Comparison of ENCODE assay signal across 17 mouse cellular contexts in genomic region chr9:41532290-41532689, GRCm38 (mm10).
DNase-seq lines count a peak whose midpoint lies in the region; ATAC-seq and TF ChIP-seq lines count a peak whose summit lies in the region.
"Had no signal": no experiment of that assay in that cellular context is flagged by ENCODE, and none has a peak within 500 bp of the region (broad histone marks: within the 10 kb centered on the region; RNA-seq: fewer than 3 reads in every experiment).

No protein-coding gene starts in this region.

- H3K9ac ChIP-seq in lung, embryonic 14.5 days: no peak overlapping the region
- 0 out of 2 replicates have a peak overlapping the region, but pooled peaks have one; percentile 37 for H3K9ac ChIP-seq in heart, embryonic 13.5 days
- no peak overlapping the region for H3K9ac ChIP-seq in stomach, embryonic 14.5 days (replicated peaks; ENCODE audit: low read depth, low read length)
- H3K9ac ChIP-seq in forebrain, embryonic 13.5 days: no peak overlapping the region
- H3K9ac ChIP-seq: embryonic facial prominence, embryonic 12.5 days; hindbrain, embryonic 15.5 days; limb, embryonic 15.5 days; neural tube, embryonic 15.5 days had no signal

- H3K27ac ChIP-seq in kidney, adult 2 months (ENCODE audit: insufficient read depth, low read depth, low read length): peak overlapping the region; percentile 31; the same call in 1 of the 2 replicates
- H3K27ac ChIP-seq in lung, embryonic 14.5 days (ENCODE audit: low read depth): peak overlapping the region; percentile 44; the same call in 1 of the 2 replicates
- H3K27ac ChIP-seq in heart, embryonic 13.5 days (replicated peaks): peak overlapping the region; percentile 69
- H3K27ac ChIP-seq in stomach, embryonic 14.5 days (ENCODE audit: low read length): peak overlapping the region; percentile 27; the same call in 1 of the 2 replicates
- no peak overlapping the region for H3K27ac ChIP-seq in forebrain, embryonic 13.5 days
- H3K27ac ChIP-seq: embryonic facial prominence, embryonic 12.5 days; forebrain, embryonic 10.5 days had no signal

- ATAC-seq in lung, embryonic 14.5 days (ENCODE audit: insufficient read depth): peak; percentile 47
- no peak for ATAC-seq in heart, embryonic 13.5 days (ENCODE audit: extremely low read depth, insufficient number of reproducible peaks, low FRiP score, low TSS enrichment)
- ATAC-seq in stomach, embryonic 14.5 days (ENCODE audit: insufficient number of reproducible peaks, insufficient read depth, low FRiP score, low read depth): no peak
- ATAC-seq in forebrain, embryonic 13.5 days: no peak

- TF ChIP-seq POLR2A in kidney, adult 2 months (IDR thresholded peaks at IDR 0.05; ENCODE audit: low read depth, low read length): no peak

- TF ChIP-seq CTCF in kidney, adult 2 months (conservative IDR thresholded peaks at IDR 0.05; ENCODE audit: insufficient read depth, insufficient read length, low read depth, low read length): no peak
- TF ChIP-seq CTCF in lung, embryonic 14.5 days (IDR thresholded peaks at IDR 0.05; ENCODE audit: low read depth): no peak

- 64% methylated on average over 7 of the region's 7 CpGs for WGBS in kidney, adult 2 months
- 20% methylated on average over 7 of the region's 7 CpGs for WGBS in lung, embryonic 14.5 days
- 43% methylated on average over 7 of the region's 7 CpGs for WGBS in heart, embryonic 13.5 days
- WGBS in stomach, embryonic 14.5 days: 47% methylated on average over 7 of the region's 7 CpGs
- 89% methylated on average over 7 of the region's 7 CpGs for WGBS in forebrain, embryonic 13.5 days

- H3K27me3 ChIP-seq in kidney, adult 2 months (replicated peaks; ENCODE audit: control insufficient read depth, insufficient read depth, low read length): no peaks in the 10 kb centered on the region
- no peaks in the 10 kb centered on the region for H3K27me3 ChIP-seq in lung, embryonic 14.5 days (ENCODE audit: insufficient read depth, low read length)
- no peaks in the 10 kb centered on the region for H3K27me3 ChIP-seq in heart, embryonic 13.5 days (replicated peaks)
- H3K27me3 ChIP-seq in stomach, embryonic 14.5 days (ENCODE audit: control insufficient read depth, insufficient read depth, low read length): no peaks in the 10 kb centered on the region
- no peaks in the 10 kb centered on the region for H3K27me3 ChIP-seq in forebrain, embryonic 13.5 days
- H3K27me3 ChIP-seq: embryonic facial prominence, embryonic 12.5 days; hindbrain, embryonic 15.5 days; limb, embryonic 15.5 days; megakaryocyte, embryonic 14.5 days; neural tube, embryonic 15.5 days had no signal

- no peak overlapping the region for H3K4me3 ChIP-seq in kidney, adult 2 months (ENCODE audit: insufficient read depth, low read depth, low read length)
- no peak overlapping the region for H3K4me3 ChIP-seq in lung, embryonic 14.5 days (ENCODE audit: low read depth, low read length)
- 0 out of 2 replicates have a peak overlapping the region, but pooled peaks have one; percentile 13 for H3K4me3 ChIP-seq in heart, embryonic 13.5 days
- H3K4me3 ChIP-seq in stomach, embryonic 14.5 days (ENCODE audit: low read depth, low read length): no peak overlapping the region
- H3K4me3 ChIP-seq in forebrain, embryonic 13.5 days: no peak overlapping the region
- H3K4me3 ChIP-seq: embryonic facial prominence, embryonic 12.5 days; forebrain, embryonic 10.5 days; hindbrain, embryonic 15.5 days; limb, embryonic 15.5 days; megakaryocyte, embryonic 14.5 days; neural tube, embryonic 15.5 days had no signal

- H3K4me1 ChIP-seq in kidney, adult 2 months (ENCODE audit: control insufficient read depth, insufficient read depth, low read length): no peaks in the 10 kb centered on the region
- H3K4me1 ChIP-seq in lung, embryonic 14.5 days (ENCODE audit: insufficient read depth): peaks cover 16% of the 10 kb centered on the region; the same call in 1 of the 2 replicates
- peaks cover 22% of the 10 kb centered on the region for H3K4me1 ChIP-seq in heart, embryonic 13.5 days
- H3K4me1 ChIP-seq in stomach, embryonic 14.5 days (ENCODE audit: control insufficient read depth, insufficient read depth, low read length): peaks cover 8% of the 10 kb centered on the region; the same call in 1 of the 2 replicates
- H3K4me1 ChIP-seq in forebrain, embryonic 13.5 days: peaks cover 4% of the 10 kb centered on the region
- H3K4me1 ChIP-seq: megakaryocyte, embryonic 14.5 days had no signal

- peak overlapping the region; percentile 32 for H3K4me2 ChIP-seq in lung, embryonic 14.5 days
- H3K4me2 ChIP-seq in heart, embryonic 13.5 days: peak overlapping the region; percentile 49
- H3K4me2 ChIP-seq in stomach, embryonic 14.5 days (replicated peaks; ENCODE audit: low read depth, low read length): peak overlapping the region; percentile 20
- no peak overlapping the region for H3K4me2 ChIP-seq in forebrain, embryonic 13.5 days
- H3K4me2 ChIP-seq: embryonic facial prominence, embryonic 12.5 days; hindbrain, embryonic 15.5 days; limb, embryonic 15.5 days; neural tube, embryonic 15.5 days had no signal

- peak; percentile 14 for DNase-seq in kidney, adult 2 months
- no peak for DNase-seq in kidney, adult 11 months
- DNase-seq in lung, embryonic 14.5 days: peak; percentile 57
- DNase-seq in lung, postnatal 36 days: no peak
- no peak for DNase-seq in thymus, postnatal 25 days
- DNase-seq: cerebellum, postnatal 36 days; spleen, adult 18-20 months; thymus, adult 18-20 months had no signal

- no peaks in the 10 kb centered on the region for H3K36me3 ChIP-seq in kidney, adult 2 months (ENCODE audit: control insufficient read depth, insufficient read depth, low read length)
- H3K36me3 ChIP-seq in lung, embryonic 14.5 days (ENCODE audit: insufficient read depth): no peaks in the 10 kb centered on the region
- no peaks in the 10 kb centered on the region for H3K36me3 ChIP-seq in heart, embryonic 13.5 days
- H3K36me3 ChIP-seq in stomach, embryonic 14.5 days (ENCODE audit: control insufficient read depth, insufficient read depth, low read length): no peaks in the 10 kb centered on the region
- peaks cover 8% of the 10 kb centered on the region; the same call in 1 of the 2 replicates for H3K36me3 ChIP-seq in forebrain, embryonic 13.5 days (ENCODE audit: poor library complexity, severe bottlenecking)
- H3K36me3 ChIP-seq: forebrain, embryonic 10.5 days; hindbrain, embryonic 15.5 days; limb, embryonic 15.5 days had no signal

- H3K9me3 ChIP-seq in lung, embryonic 14.5 days (ENCODE audit: low read depth, low read length): no peaks in the 10 kb centered on the region
- no peaks in the 10 kb centered on the region for H3K9me3 ChIP-seq in heart, embryonic 13.5 days
- no peaks in the 10 kb centered on the region for H3K9me3 ChIP-seq in stomach, embryonic 14.5 days (ENCODE audit: control insufficient read depth, low read depth, low read length)
- H3K9me3 ChIP-seq in forebrain, embryonic 13.5 days (replicated peaks): no peaks in the 10 kb centered on the region
- H3K9me3 ChIP-seq: embryonic facial prominence, embryonic 12.5 days; forebrain, embryonic 10.5 days; hindbrain, embryonic 15.5 days; limb, embryonic 15.5 days; megakaryocyte, embryonic 14.5 days; neural tube, embryonic 15.5 days had no signal

Comparison
In these comparisons a context has a peak if more than half of its experiments do, and no peak if none do; other contexts are left out.
1. DNase-seq: peak in kidney, adult 2 months (single experiment) and lung, embryonic 14.5 days (single experiment); none in kidney, adult 11 months (single experiment), lung, postnatal 36 days (single experiment) and thymus, postnatal 25 days (single experiment).